Mouse (Mus musculus) adrenal gland, adult 18-20 months (tissue): ENCODE measurements around the gene Cux1. TPM values are rescaled to one million over a fixed set of nuclear protein-coding genes. Genes with fewer than 3 reads are reported as not detected.
"Not testable (repeated sequence)": the region's sequence is repeated elsewhere in the genome, so short reads cannot be mapped to it uniquely, and the experiment has no call there.

Source experiments
- DNase-seq, 2 experiments: peaks; one replicate each; pipeline ENCODE4 v3.0.0; 2021 to 2022; ENCODE audit warnings: low spot score in 2 of 2
- microRNA-seq, 2 experiments: library from miRNA; unstranded; fragments of <30 nt; microRNA quantifications; one replicate each; pipeline ENCODE4 v1.2.0; 2021; ENCODE audit warnings: borderline number of aligned reads in 2 of 2
- total RNA-seq, 2 experiments: library from RNA; stranded (reverse); gene quantifications; 1 replicate in 1 of 2; 2 replicates in 1 of 2; pipeline ENCODE4 v1.2.3; 2021

Cux1 gene
- total RNA-seq, 2 experiments from 2014 or later = 92.3 to 95.1 TPM

DNA sequence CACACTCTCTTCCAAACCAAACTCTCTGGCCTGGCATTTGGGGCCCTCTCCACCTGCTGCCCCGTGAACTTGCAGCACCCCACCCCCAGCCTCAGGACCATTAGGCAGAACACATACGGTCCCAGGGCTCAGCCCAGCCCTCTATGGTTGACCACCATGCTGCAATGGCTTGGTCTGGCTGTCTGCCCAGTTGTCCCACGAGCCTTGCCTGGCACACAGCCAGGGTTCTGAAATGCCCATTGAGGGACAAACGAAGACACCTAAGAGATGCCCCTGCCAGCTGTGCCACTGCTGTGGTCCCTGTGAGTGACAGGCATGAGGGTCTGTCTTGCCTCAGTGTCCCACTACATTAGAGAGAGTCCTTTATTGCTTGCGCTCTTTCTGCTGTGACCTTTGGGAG lies 351.3 kb downstream of the Cux1 start:
- DNase-seq = no peak

- DNase-seq = no peak
These were observed 352.1 kb downstream of the Cux1 start for GRCm38 (mm10) chr5:136215211-136215610.

- DNase-seq = no peak
These were observed 353.6 kb downstream of the Cux1 start for GRCm38 (mm10) chr5:136213716-136214115.

GRCm38 (mm10) chr5:136212716-136213115 lies 354.6 kb downstream of the Cux1 start:
- no peak for DNase-seq

DNA sequence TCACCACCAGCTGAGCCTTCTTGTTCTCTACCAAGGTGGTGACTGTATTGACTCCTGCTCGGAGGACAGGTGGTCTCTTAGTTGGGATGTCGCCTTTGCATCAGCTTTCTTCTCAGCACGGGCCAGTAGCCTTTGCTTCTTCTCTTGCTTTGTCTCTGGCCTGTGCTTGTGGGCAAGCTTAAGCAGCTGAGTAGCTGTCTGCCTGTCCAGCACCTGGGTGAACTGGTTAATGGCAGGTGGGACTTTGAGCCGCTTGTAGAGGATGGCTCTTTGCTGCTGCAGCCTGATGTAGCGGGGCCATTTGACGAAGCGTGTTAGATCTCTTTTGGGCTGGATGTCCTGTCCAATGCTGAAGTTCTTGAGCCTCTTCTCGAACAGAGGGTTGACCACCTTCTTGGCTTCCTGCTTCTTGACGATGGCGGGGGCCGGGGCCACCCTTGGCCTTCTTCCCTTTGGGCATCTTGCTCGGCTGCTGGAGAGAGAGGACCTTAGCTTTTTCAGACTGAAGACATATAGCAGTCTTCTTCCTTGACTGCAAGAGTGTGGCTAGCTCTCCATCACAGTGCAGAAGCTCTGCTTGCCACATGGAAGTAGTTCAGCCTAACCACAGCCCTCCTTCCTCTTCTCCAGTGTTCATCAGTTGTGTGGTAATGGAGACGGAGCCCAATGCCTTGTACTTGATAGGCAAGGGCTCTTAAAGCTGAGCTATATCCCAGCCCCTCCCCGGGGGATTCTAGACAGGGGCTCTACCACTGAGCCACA lies 355.8 kb downstream of the Cux1 start:
- DNase-seq = not testable (repeated sequence)

- DNase-seq = no peak
These were observed 356.7 kb downstream of the Cux1 start for GRCm38 (mm10) chr5:136210549-136210948.

DNA sequence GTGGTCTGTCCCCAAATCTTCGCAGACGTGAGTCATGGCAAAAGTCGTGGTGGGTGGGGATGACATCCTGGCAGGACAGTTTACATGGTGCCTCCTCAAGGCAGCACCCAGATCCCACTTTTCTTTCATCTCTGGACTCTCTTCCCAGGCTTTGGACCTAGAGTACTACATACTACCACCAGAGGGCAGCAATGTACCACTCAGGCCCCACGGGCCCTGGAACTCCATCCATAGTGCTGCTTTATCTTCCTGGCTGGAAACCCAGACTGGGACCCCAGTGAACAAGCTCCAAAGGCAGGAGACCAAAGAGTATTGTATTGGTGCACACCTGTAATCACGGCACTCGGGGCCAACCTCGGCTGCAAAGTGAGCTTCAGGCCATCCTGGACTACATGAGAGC lies 365.5 kb downstream of the Cux1 start:
- peak; percentile 65 to 73 for DNase-seq

- DNase-seq = no peak
These were observed 367.8 kb downstream of the Cux1 start for GRCm38 (mm10) chr5:136199526-136199925.

GRCm38 (mm10) chr5:136198474-136199391 lies 368.6 kb downstream of the Cux1 start, which contains the start of gene Prkrip1:
Prkrip1 (minus strand) TSS chr5:136198963.
- DNase-seq = peak; percentile 92 to 98

Small RNA genes lying within 50 kb of the gene (microRNA-seq; reads per million reads assigned to microRNA genes)
- gene Mir721 = 0 reads per million in 2 experiments

Other genes starting within 250 kb of the Cux1 start
- not detected for gene Myl10, start 125.7 kb upstream of the Cux1 start, total RNA-seq